Mouse (Mus musculus): ENCODE data around the gene Fancc.

Gene Fancc

GRCm38 (mm10) chr13:63296300-63296699 is 200.8 kb downstream of the Fancc start:
- in situ Hi-C loops (cut with MboI, MseI), result no loop called here

GRCm38 (mm10) chr13:63294359-63295193 is 202.5 kb downstream of the Fancc start:
- in situ Hi-C loops (cut with MboI, MseI), result no loop called here

- in situ Hi-C loops (cut with MboI, MseI), result no loop called here
These were observed 203.4 kb downstream of the Fancc start for GRCm38 (mm10) chr13:63293647-63294046.

GRCm38 (mm10) chr13:63291016-63291415 is 206.1 kb downstream of the Fancc start:
- in situ Hi-C loops (cut with MboI, MseI), result no loop called here

GRCm38 (mm10) chr13:63290126-63290525 is 207.0 kb downstream of the Fancc start:
- in situ Hi-C loops (cut with MboI, MseI), result no loop called here

GRCm38 (mm10) chr13:63289687-63290086 is 207.4 kb downstream of the Fancc start:
- in situ Hi-C loops (cut with MboI, MseI), result no loop called here

GRCm38 (mm10) chr13:63289152-63289551 is 207.9 kb downstream of the Fancc start:
- in situ Hi-C loops (cut with MboI, MseI), result no loop called here

GRCm38 (mm10) chr13:63286483-63287102 is 210.5 kb downstream of the Fancc start:
- in situ Hi-C loops (cut with MboI, MseI), result no loop called here

GRCm38 (mm10) chr13:63284748-63285147 is 212.3 kb downstream of the Fancc start:
- in situ Hi-C loops (cut with MboI, MseI), result no loop called here

GRCm38 (mm10) chr13:63283236-63283635 is 213.8 kb downstream of the Fancc start:
- in situ Hi-C loops (cut with MboI, MseI), result no loop called here

GRCm38 (mm10) chr13:63281206-63281605 is 215.9 kb downstream of the Fancc start:
- in situ Hi-C loops (cut with MboI, MseI), result no loop called here

GRCm38 (mm10) chr13:63280344-63280743 is 216.7 kb downstream of the Fancc start:
- in situ Hi-C loops (cut with MboI, MseI), result no loop called here

- in situ Hi-C loops (cut with MboI, MseI), result loop anchor here (10.0 kb wide), 1 partner anchor 245 kb away; no protein-coding TSS in a partner anchor
These were observed 217.3 kb downstream of the Fancc start for GRCm38 (mm10) chr13:63279807-63280206.

GRCm38 (mm10) chr13:63278796-63279475 is 218.1 kb downstream of the Fancc start:
- in situ Hi-C loops (cut with MboI, MseI), result loop anchor here (10.0 kb wide), 1 partner anchor 246 kb away; no protein-coding TSS in a partner anchor

GRCm38 (mm10) chr13:63278141-63278631 is 218.9 kb downstream of the Fancc start:
- in situ Hi-C loops (cut with MboI, MseI), result loop anchor here (10.0 kb wide), 1 partner anchor 247 kb away; no protein-coding TSS in a partner anchor

- in situ Hi-C loops (cut with MboI, MseI), result loop anchor here (10.0 kb wide), 1 partner anchor 247 kb away; no protein-coding TSS in a partner anchor
These were observed 219.8 kb downstream of the Fancc start for GRCm38 (mm10) chr13:63277316-63277715.

GRCm38 (mm10) chr13:63276389-63276788 is 220.7 kb downstream of the Fancc start:
- in situ Hi-C loops (cut with MboI, MseI), result loop anchor here (10.0 kb wide), 1 partner anchor 248 kb away; no protein-coding TSS in a partner anchor

- in situ Hi-C loops (cut with MboI, MseI), result loop anchor here (10.0 kb wide), 1 partner anchor 250 kb away; no protein-coding TSS in a partner anchor
These were observed 222.5 kb downstream of the Fancc start for GRCm38 (mm10) chr13:63274488-63275166.

GRCm38 (mm10) chr13:63273859-63274258 is 223.2 kb downstream of the Fancc start:
- in situ Hi-C loops (cut with MboI, MseI), result loop anchor here (10.0 kb wide), 1 partner anchor 251 kb away; no protein-coding TSS in a partner anchor

- in situ Hi-C loops (cut with MboI, MseI), result loop anchor here (10.0 kb wide), 1 partner anchor 252 kb away; no protein-coding TSS in a partner anchor
These were observed 224.4 kb downstream of the Fancc start for GRCm38 (mm10) chr13:63272602-63273229.

All from T-helper 2 cell (primary cell).